Mouse (Mus musculus) heart, adult 2 months (tissue): ENCODE data around the gene Ankrd54.

ENCODE experiments used
- CTCF ChIP-seq: fragments of 200-600 bp; IDR thresholded peaks from 2 replicates; pipeline ENCODE4 v1.8.1; 2022; ENCODE audit warnings: antibody characterized with exemption, mild to moderate bottlenecking, moderate library complexity
- EP300 ChIP-seq: fragments of 200-500 bp; IDR thresholded peaks from 2 replicates; pipeline ENCODE4 v1.6.1; 2011; ENCODE audit warnings: low read depth, low read length, control low read depth; ENCODE audit not compliant: insufficient read depth
- POLR2A ChIP-seq: fragments of 200-500 bp; IDR thresholded peaks from 2 replicates; pipeline ENCODE4 v1.6.1; 2011; ENCODE audit warnings: mild to moderate bottlenecking, low read depth, low read length, control low read depth; ENCODE audit not compliant: insufficient read depth

GRCm38 (mm10) chr15:79005581-79005980 is 57.1 kb downstream of the Ankrd54 start:
- no peak for TF ChIP-seq EP300
- no peak for TF ChIP-seq CTCF
- TF ChIP-seq POLR2A = no peak
